Mouse (Mus musculus) heart, embryonic 11.5 days (tissue): ENCODE results near the gene Mycbp. TPM values are rescaled to one million over a fixed set of nuclear protein-coding genes. Genes with fewer than 3 reads are reported as not detected.

Experiments
- ATAC-seq: fragments of 200-750 bp; cut with Nextera tagmentation; replicated peaks from 2 replicates; pipeline ENCODE4 v1.8.0; 2017; ENCODE audit warnings: moderate library complexity; ENCODE audit not compliant: insufficient number of reproducible peaks, low FRiP score, low TSS enrichment
- H3K27ac ChIP-seq: fragments of 300-500 bp; sonication (generic); 2 replicates; pipeline ENCODE4 v1.5.1; 2014; ENCODE audit warnings: mild to moderate bottlenecking, low read depth, low read length
- H3K27me3 ChIP-seq: fragments of 300-500 bp; sonication (generic); 2 replicates; pipeline ENCODE4 v1.6.1; 2014; ENCODE audit warnings: mild to moderate bottlenecking, low read length, mixed read lengths; ENCODE audit not compliant: control insufficient read depth, insufficient read depth
- H3K36me3 ChIP-seq: fragments of 300-500 bp; sonication (generic); 2 replicates; pipeline ENCODE4 v1.6.1; 2014; ENCODE audit warnings: mild to moderate bottlenecking, low read length, moderate library complexity, mixed read lengths; ENCODE audit not compliant: control insufficient read depth, insufficient read depth
- H3K4me1 ChIP-seq: fragments of 300-500 bp; sonication (generic); 2 replicates; pipeline ENCODE4 v1.6.1; 2014; ENCODE audit warnings: low read length; ENCODE audit not compliant: control insufficient read depth, insufficient read depth
- H3K4me2 ChIP-seq: fragments of 300-500 bp; sonication (generic); 2 replicates; pipeline ENCODE4 v1.6.1; 2014; ENCODE audit warnings: mild to moderate bottlenecking, moderate library complexity
- H3K4me3 ChIP-seq: fragments of 300-500 bp; sonication (generic); 2 replicates; pipeline ENCODE4 v1.5.1; 2014; ENCODE audit warnings: low read depth, low read length
- H3K9ac ChIP-seq: fragments of 300-500 bp; sonication (generic); 2 replicates; pipeline ENCODE4 v1.6.1; 2014; ENCODE audit warnings: mild to moderate bottlenecking, low read depth, low read length, moderate library complexity
- H3K9me3 ChIP-seq: fragments of 300-500 bp; sonication (generic); replicated peaks from 2 replicates; pipeline ENCODE4 v1.6.1; 2016; ENCODE audit warnings: low read length; ENCODE audit not compliant: control insufficient read depth
- WGBS: fragments of 180-500 bp; shearing (Covaris S2); extraction: QIAGEN DNeasy Blood & Tissue Kit; methylation state at CpG from one replicate; pipeline ENCODE4 v1.1.7; 2014; ENCODE audit not compliant: insufficient replicate concordance; 5-methylcytosine and 5-hydroxymethylcytosine counted together
- polyA plus RNA-seq: library from polyadenylated mRNA; unstranded; fragments of >200 nt; fragmentation: Nextera tagmentation; extraction: Ambion mirVana; gene quantifications from 2 replicates; pipeline ENCODE4 v1.2.1, GENCODE M21; 2014

Mycbp gene
- polyA plus RNA-seq, 1 experiment from 2014 or later, result 72.3 TPM

GRCm38 (mm10) chr4:123903432-123903831 is 1.2 kb upstream of the Mycbp start:
- Histone ChIP-seq H3K9me3 (no peaks in the 10 kb centered on the region), H3K9ac (no peak overlapping the region), H3K4me1 (peaks cover 7% of the 10 kb centered on the region), H3K27ac (no peak overlapping the region), H3K27me3 (no peaks in the 10 kb centered on the region), H3K4me2 (no peak overlapping the region), H3K4me3 (no peak overlapping the region), H3K36me3 (no peaks in the 10 kb centered on the region)
- WGBS, result 70% methylated on average over 3 of the region's 3 CpGs
- ATAC-seq, result no peak

GRCm38 (mm10) chr4:123905126-123905668 is 565 bp downstream of the Mycbp start:
- Histone ChIP-seq H3K9me3 (no peaks in the 10 kb centered on the region), H3K4me3 (peak overlapping the region; percentile 88), H3K36me3 (no peaks in the 10 kb centered on the region), H3K9ac (peak overlapping the region; percentile 86), H3K4me2 (peak overlapping the region; percentile 79), H3K27me3 (no peaks in the 10 kb centered on the region), H3K4me1 (peaks cover 7% of the 10 kb centered on the region), H3K27ac (peak overlapping the region; percentile 87)
- WGBS, result 1% methylated on average over 50 of the region's 53 CpGs
- ATAC-seq, result no peak; the same call in 1 of the 2 replicates

GRCm38 (mm10) chr4:123911503-123911902 is 6.9 kb downstream of the Mycbp start:
- 84% methylated on average over 4 of the region's 4 CpGs for WGBS
- Histone ChIP-seq H3K4me2 (no peak overlapping the region), H3K9me3 (no peaks in the 10 kb centered on the region), H3K4me3 (no peak overlapping the region), H3K27ac (no peak overlapping the region), H3K36me3 (peaks cover 3% of the 10 kb centered on the region; the same call in 1 of the 2 replicates), H3K27me3 (no peaks in the 10 kb centered on the region), H3K9ac (no peak overlapping the region), H3K4me1 (peaks cover 6% of the 10 kb centered on the region; the same call in 1 of the 2 replicates)
- ATAC-seq, result no peak

- Histone ChIP-seq H3K27ac (no peak overlapping the region), H3K27me3 (no peaks in the 10 kb centered on the region), H3K4me2 (no peak overlapping the region), H3K4me1 (peaks cover 7% of the 10 kb centered on the region; the same call in 1 of the 2 replicates), H3K9me3 (no peaks in the 10 kb centered on the region), H3K36me3 (peaks cover 3% of the 10 kb centered on the region; the same call in 1 of the 2 replicates), H3K9ac (no peak overlapping the region), H3K4me3 (no peak overlapping the region)
- no peak for ATAC-seq
- WGBS, result 66% methylated on average over 2 of the region's 2 CpGs
Observed at GRCm38 (mm10) chr4:123912431-123912830, 7.8 kb downstream of the Mycbp start.

GRCm38 (mm10) chr4:123916748-123917547 is 12.3 kb downstream of the Mycbp start, which contains the start of gene Rragc:
Rragc (plus strand) TSS chr4:123917446.
- H3K9me3 ChIP-seq, result no peaks in the 10 kb centered on the region
- peak; percentile 99 for ATAC-seq
- H3K36me3 ChIP-seq, result peaks cover 9% of the 10 kb centered on the region
- H3K27me3 ChIP-seq, result no peaks in the 10 kb centered on the region
- under 1% methylated on average over 44 of the region's 49 CpGs for WGBS
- H3K4me1 ChIP-seq, result peaks cover 14% of the 10 kb centered on the region
- H3K27ac ChIP-seq, result peak within 1 kb of the TSS; percentile 85
- H3K4me3 ChIP-seq, result peak within 1 kb of the TSS; percentile 97
- peak within 1 kb of the TSS; percentile 93 for H3K9ac ChIP-seq
- peak within 1 kb of the TSS; percentile 89 for H3K4me2 ChIP-seq

- H3K27me3 ChIP-seq, result no peaks in the 10 kb centered on the region
- peak within 1 kb of the TSS; percentile 85 for H3K27ac ChIP-seq
- WGBS, result under 1% methylated on average over 54 of the region's 63 CpGs
- H3K9ac ChIP-seq, result peak within 1 kb of the TSS; percentile 93
- peaks cover 14% of the 10 kb centered on the region for H3K4me1 ChIP-seq
- peaks cover 9% of the 10 kb centered on the region for H3K36me3 ChIP-seq
- peak; percentile 58; the same call in 1 of the 2 replicates for ATAC-seq
- H3K9me3 ChIP-seq, result no peaks in the 10 kb centered on the region
- H3K4me2 ChIP-seq, result peak within 1 kb of the TSS; percentile 89
- H3K4me3 ChIP-seq, result peak within 1 kb of the TSS; percentile 97
Observed at GRCm38 (mm10) chr4:123917548-123918140, 13.0 kb downstream of the Mycbp start, which contains the start of gene 4930535I16Rik. 4930535I16Rik (minus strand) TSS chr4:123918022.

- ATAC-seq, result no peak
- H3K27ac ChIP-seq, result no peak overlapping the region
- H3K4me1 ChIP-seq, result peaks cover 14% of the 10 kb centered on the region
- no peaks in the 10 kb centered on the region for H3K27me3 ChIP-seq
- 76% methylated on average over 2 of the region's 2 CpGs for WGBS
- H3K36me3 ChIP-seq, result peaks cover 9% of the 10 kb centered on the region
- peak overlapping the region; percentile 97 for H3K4me3 ChIP-seq
- H3K9me3 ChIP-seq, result no peaks in the 10 kb centered on the region
- 0 out of 2 replicates have a peak overlapping the region, but pooled peaks have one; percentile 93 for H3K9ac ChIP-seq
- peak overlapping the region; percentile 89 for H3K4me2 ChIP-seq
Observed at GRCm38 (mm10) chr4:123918851-123919250, 14.2 kb downstream of the Mycbp start.

- peaks cover 11% of the 10 kb centered on the region for H3K4me1 ChIP-seq
- ATAC-seq, result no peak
- no peaks in the 10 kb centered on the region for H3K9me3 ChIP-seq
- no peak overlapping the region for H3K27ac ChIP-seq
- H3K4me2 ChIP-seq, result no peak overlapping the region
- no peaks in the 10 kb centered on the region for H3K27me3 ChIP-seq
- 87% methylated on average over 4 of the region's 4 CpGs for WGBS
- H3K36me3 ChIP-seq, result peaks cover 11% of the 10 kb centered on the region
- H3K4me3 ChIP-seq, result no peak overlapping the region
- H3K9ac ChIP-seq, result no peak overlapping the region
Observed at GRCm38 (mm10) chr4:123921055-123921565, 16.5 kb downstream of the Mycbp start.
